Mouse (Mus musculus) spleen, postnatal 10 days (tissue): Measurements from ENCODE around the gene Ftsj1.

Source experiments
- DNase-seq, 2 experiments: peaks; one replicate each; pipeline ENCODE4 v3.0.0; 2021 to 2022; ENCODE audit warnings: low spot score in 2 of 2

Gene Ftsj1

DNA sequence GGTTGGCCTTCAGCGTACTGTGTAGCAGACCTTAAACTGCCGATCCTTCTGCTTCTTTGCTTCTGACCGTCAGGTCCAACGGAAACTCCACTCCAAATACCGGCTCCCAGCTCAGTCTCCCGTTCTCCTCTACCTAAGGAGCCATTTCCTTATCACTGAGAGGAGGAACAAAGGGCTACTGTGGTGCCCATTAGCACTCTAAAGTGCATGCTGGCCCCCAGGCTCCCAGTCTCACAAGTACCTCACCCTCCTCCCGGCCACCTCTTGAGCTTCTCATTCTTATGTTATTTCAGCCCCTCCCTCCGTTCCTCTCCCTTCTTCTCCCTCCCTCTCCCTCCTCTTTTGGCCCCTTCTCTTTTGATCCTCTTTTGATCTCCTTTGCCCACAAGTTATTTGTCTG lies 32.6 kb downstream of the Ftsj1 start:
- no peak for DNase-seq

- no peak for DNase-seq
Observed at GRCm38 (mm10) chrX:8218114-8218513, 34.1 kb downstream of the Ftsj1 start.

- no peak for DNase-seq
Observed at GRCm38 (mm10) chrX:8217383-8217782, 34.8 kb downstream of the Ftsj1 start.

GRCm38 (mm10) chrX:8211490-8212207 lies 40.6 kb downstream of the Ftsj1 start:
- DNase-seq, result no peak

DNA sequence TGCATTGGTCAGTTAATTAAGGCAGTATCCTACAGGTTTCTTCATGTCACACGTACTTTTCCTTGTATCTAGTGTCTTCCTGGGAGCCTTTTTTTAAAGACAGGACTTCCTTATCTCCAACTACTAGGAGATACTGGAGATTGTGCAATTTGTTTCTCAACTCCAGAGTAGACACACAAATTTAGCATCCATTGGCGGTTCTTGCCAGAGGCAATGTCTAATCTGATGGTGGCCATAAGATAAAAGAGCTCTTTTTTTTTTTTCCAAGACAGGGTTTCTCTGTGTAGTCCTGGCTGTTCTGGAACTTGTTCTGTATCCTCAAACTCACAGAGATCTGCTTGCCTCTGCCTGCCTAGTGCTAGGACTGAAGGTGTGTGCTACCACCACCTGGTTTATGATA lies 42.5 kb downstream of the Ftsj1 start:
- no peak for DNase-seq

GRCm38 (mm10) chrX:8207224-8207623 lies 45.0 kb downstream of the Ftsj1 start:
- no peak for DNase-seq

DNA sequence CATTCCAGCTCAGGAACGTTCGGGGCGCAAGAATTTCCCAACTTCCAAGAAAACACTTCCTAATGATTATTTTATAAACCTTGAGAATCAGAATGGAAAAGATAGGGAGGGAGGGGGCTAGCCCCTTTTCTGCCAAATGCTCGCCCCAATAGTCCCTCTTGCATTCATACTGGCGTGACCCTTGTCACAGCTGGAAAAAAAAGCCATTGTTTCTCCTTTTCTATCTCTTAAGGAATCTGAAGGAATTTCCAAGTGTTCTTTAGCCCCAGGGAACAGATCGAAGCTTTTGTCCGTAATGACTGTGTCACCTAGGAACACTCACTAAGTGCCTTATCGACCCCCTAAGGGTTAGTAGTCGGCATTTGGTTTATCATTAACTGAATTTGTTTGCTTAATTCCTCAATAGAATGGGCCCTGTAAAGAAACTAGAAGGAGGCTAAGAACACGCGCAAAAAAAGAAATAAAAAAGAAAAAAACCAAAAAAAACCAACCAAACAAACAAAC lies 45.5 kb downstream of the Ftsj1 start:
- no peak for DNase-seq

- DNase-seq, result peak; percentile 42 to 71
Observed at GRCm38 (mm10) chrX:8206015-8206693, 46.1 kb downstream of the Ftsj1 start, which contains the start of gene Porcn. Porcn (minus strand) TSS chrX:8206525.

DNA sequence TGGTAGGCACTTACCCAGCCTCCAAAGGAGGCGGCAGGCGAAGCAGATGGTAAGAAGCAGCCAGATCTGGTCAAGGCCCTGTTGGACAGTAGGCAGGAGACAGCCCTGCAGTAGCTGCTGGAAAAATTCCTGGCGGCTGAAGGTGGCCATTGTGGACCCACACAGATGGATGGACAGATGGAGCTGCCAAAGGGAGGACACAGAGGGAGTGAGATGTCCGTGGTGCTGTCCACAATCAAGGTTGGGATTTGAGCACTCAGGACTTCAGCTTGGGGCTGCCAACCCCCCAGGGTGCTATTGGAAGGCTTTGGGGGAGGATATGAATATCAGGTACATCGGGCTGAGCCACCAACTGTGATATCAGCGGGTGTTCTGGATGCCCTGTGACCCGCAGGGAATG lies 46.7 kb downstream of the Ftsj1 start:
- no peak for DNase-seq

DNA sequence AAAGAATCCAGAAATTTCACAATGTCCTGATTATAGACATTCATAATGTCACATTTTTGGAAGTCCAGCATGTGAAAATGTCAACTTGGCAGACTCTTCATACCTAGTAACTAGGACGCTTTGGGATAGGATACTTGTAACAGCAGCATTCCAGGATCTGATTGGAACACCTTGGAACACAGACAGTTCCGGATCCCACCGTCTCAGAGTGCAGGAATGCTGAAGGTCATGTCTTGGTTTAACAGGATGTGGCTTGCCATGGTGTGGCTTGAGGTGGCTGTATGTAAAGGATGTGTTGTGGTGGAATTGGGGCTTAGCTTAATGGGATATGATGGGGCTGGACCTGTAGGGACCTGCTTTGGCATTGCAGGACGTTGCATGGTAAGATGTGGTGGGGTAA lies 47.1 kb downstream of the Ftsj1 start:
- DNase-seq, result no peak

- no peak for DNase-seq
Observed at GRCm38 (mm10) chrX:8204076-8204475, 48.1 kb downstream of the Ftsj1 start.

DNA sequence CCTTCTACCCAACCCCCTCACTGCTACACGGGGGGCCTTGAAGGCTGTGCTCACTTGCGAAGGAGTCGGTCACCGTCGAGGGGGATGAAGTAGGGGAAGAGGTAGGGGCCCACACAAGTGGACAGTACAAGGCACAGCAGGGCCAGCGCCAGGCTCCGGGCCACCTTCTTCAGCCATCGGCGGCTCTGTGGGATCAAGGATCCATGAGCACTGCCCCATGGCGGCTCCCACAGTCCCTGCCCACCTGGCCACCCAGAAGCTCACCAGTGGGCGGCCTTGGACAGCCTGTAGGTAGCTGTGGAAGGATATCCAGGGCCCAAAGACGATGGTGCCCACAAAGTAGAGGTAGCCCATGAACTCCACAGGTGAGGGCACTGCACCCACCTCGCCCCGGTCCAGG lies 49.1 kb downstream of the Ftsj1 start:
- DNase-seq, result no peak

DNA sequence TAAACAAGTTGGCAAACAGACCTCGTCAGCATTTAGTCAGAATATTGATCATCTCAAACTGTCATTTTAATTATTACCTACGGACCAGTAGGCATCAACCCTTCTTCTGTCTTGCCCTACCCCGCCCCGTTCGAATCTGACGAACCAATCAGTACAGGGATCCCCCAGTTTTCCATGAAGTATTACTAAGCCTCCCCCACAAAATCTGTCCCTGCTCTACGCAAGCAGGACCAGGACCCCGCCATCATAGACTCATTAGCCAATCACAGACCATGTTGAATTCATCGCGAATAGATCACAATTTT lies 58.8 kb downstream of the Ftsj1 start, which contains the start of gene Ebp:
Gene Ebp (minus strand): TSS at position 94 of the 305 bp plus-strand sequence.
- no peak for DNase-seq

- peak; percentile 60 to 80 for DNase-seq
Observed at GRCm38 (mm10) chrX:8192640-8193418, 59.4 kb downstream of the Ftsj1 start.

- peak in 1 of 2 experiments; percentile 13 for DNase-seq
Observed at GRCm38 (mm10) chrX:8192126-8192639, 60.0 kb downstream of the Ftsj1 start.
